9 mouse cellular contexts compared by ENCODE assay signal in genomic region chr5:135169479-135169878, GRCm38 (mm10). TPM values are rescaled to one million over a fixed set of nuclear protein-coding genes. Genes with fewer than 3 reads are reported as not detected.
A peak's percentile ranks its signal among the peaks of the same experiment; 100 is the strongest.
DNase-seq lines count a peak whose midpoint lies in the region; ATAC-seq and TF ChIP-seq lines count a peak whose summit lies in the region.
"Had no signal": no experiment of that assay in that cellular context is flagged by ENCODE, and none has a peak within 500 bp of the region (broad histone marks: within the 10 kb centered on the region; RNA-seq: fewer than 3 reads in every experiment).

No protein-coding gene starts in this region.

- no peak for DNase-seq in lung, adult 2 months
- no peak for DNase-seq in lung, postnatal 36 days
- no peak for DNase-seq in embryonic facial prominence, embryonic 14.5 days (ENCODE audit: low spot score)
- DNase-seq in layer of hippocampus, adult 8-10 months (ENCODE audit: low spot score in 2 of 2) = no peak
- no peak for DNase-seq in gastrocnemius, adult 18-20 months (ENCODE audit: low spot score)
- DNase-seq: adrenal gland, postnatal 10 days; layer of hippocampus, adult 9-11 months had no signal

- H3K9ac ChIP-seq in embryonic facial prominence, embryonic 14.5 days (ENCODE audit: low read depth, low read length) = peak overlapping the region; percentile 94
- peak overlapping the region; percentile 88 for H3K9ac ChIP-seq in intestine, embryonic 16.5 days (ENCODE audit: low read depth, low read length)
- H3K9ac ChIP-seq in neural tube, embryonic 15.5 days (replicated peaks) = peak overlapping the region; percentile 82

- no peaks in the 10 kb centered on the region for H3K9me3 ChIP-seq in embryonic facial prominence, embryonic 14.5 days (ENCODE audit: control insufficient read depth, low read length)
- no peaks in the 10 kb centered on the region for H3K9me3 ChIP-seq in intestine, embryonic 16.5 days (ENCODE audit: control insufficient read depth, low read length)
- no peaks in the 10 kb centered on the region for H3K9me3 ChIP-seq in neural tube, embryonic 15.5 days (replicated peaks)

- H3K27me3 ChIP-seq in embryonic facial prominence, embryonic 14.5 days (replicated peaks; ENCODE audit: control insufficient read depth, insufficient read depth, low read length) = no peaks in the 10 kb centered on the region
- H3K27me3 ChIP-seq in intestine, embryonic 16.5 days (replicated peaks; ENCODE audit: control insufficient read depth, insufficient read depth, low read length) = no peaks in the 10 kb centered on the region
- no peaks in the 10 kb centered on the region for H3K27me3 ChIP-seq in neural tube, embryonic 15.5 days (replicated peaks)

- TF ChIP-seq CTCF in lung, adult 2 months (IDR thresholded peaks at IDR 0.05; ENCODE audit: insufficient read depth, low read length) = no peak

- H3K36me3 ChIP-seq in embryonic facial prominence, embryonic 14.5 days (ENCODE audit: control insufficient read depth, insufficient read depth, low read length) = peaks cover 38% of the 10 kb centered on the region
- H3K36me3 ChIP-seq in intestine, embryonic 16.5 days (ENCODE audit: control insufficient read depth, insufficient read depth, low read length) = no peaks in the 10 kb centered on the region
- H3K36me3 ChIP-seq in neural tube, embryonic 15.5 days = peaks cover 26% of the 10 kb centered on the region

- ATAC-seq in embryonic facial prominence, embryonic 14.5 days (ENCODE audit: low read depth) = no peak
- no peak for ATAC-seq in intestine, embryonic 16.5 days
- ATAC-seq in neural tube, embryonic 15.5 days (ENCODE audit: low FRiP score) = no peak

- WGBS in lung, adult 2 months = 95% methylated on average over 5 of the region's 5 CpGs
- WGBS in embryonic facial prominence, embryonic 14.5 days = 90% methylated on average over 5 of the region's 5 CpGs
- 92% methylated on average over 5 of the region's 5 CpGs for WGBS in intestine, embryonic 16.5 days
- WGBS in neural tube, embryonic 15.5 days = 84% methylated on average over 5 of the region's 5 CpGs

- H3K4me1 ChIP-seq in lung, adult 2 months (ENCODE audit: control insufficient read depth, insufficient read depth, low read length) = peaks cover 3% of the 10 kb centered on the region
- peaks cover 8% of the 10 kb centered on the region for H3K4me1 ChIP-seq in embryonic facial prominence, embryonic 14.5 days (ENCODE audit: control insufficient read depth, insufficient read depth, low read length)
- H3K4me1 ChIP-seq in intestine, embryonic 16.5 days (ENCODE audit: control insufficient read depth, insufficient read depth, low read length) = peaks cover 5% of the 10 kb centered on the region; the same call in 1 of the 2 replicates
- H3K4me1 ChIP-seq in neural tube, embryonic 15.5 days = peaks cover 25% of the 10 kb centered on the region

- peak overlapping the region; percentile 99 for H3K27ac ChIP-seq in embryonic facial prominence, embryonic 14.5 days (replicated peaks; ENCODE audit: low read depth, low read length)
- H3K27ac ChIP-seq in intestine, embryonic 16.5 days (ENCODE audit: low read length) = peak overlapping the region; percentile 63
- peak overlapping the region; percentile 100; the same call in 1 of the 2 replicates for H3K27ac ChIP-seq in neural tube, embryonic 15.5 days (replicated peaks)

- peak overlapping the region; percentile 97 for H3K4me2 ChIP-seq in embryonic facial prominence, embryonic 14.5 days (ENCODE audit: low read depth, low read length)
- H3K4me2 ChIP-seq in intestine, embryonic 16.5 days (ENCODE audit: low read depth, low read length) = peak overlapping the region; percentile 81
- H3K4me2 ChIP-seq in neural tube, embryonic 15.5 days = peak overlapping the region; percentile 85

- TF ChIP-seq POLR2A in lung, adult 2 months (IDR thresholded peaks at IDR 0.05; ENCODE audit: borderline replicate concordance, extremely low read depth, low read depth, low read length) = no peak

- peak overlapping the region; percentile 36 for H3K4me3 ChIP-seq in lung, adult 2 months (replicated peaks; ENCODE audit: extremely low read depth, low read depth, low read length)
- H3K4me3 ChIP-seq in embryonic facial prominence, embryonic 14.5 days (ENCODE audit: low read depth, low read length) = peak overlapping the region; percentile 75
- H3K4me3 ChIP-seq in intestine, embryonic 16.5 days (ENCODE audit: low read length) = peak overlapping the region; percentile 66
- peak overlapping the region; percentile 64 for H3K4me3 ChIP-seq in neural tube, embryonic 15.5 days (replicated peaks)

RNA-seq across cellular contexts. Expression of gene Bcl7b, which starts 1.4 kb away (rescaled TPM):
- 37.3 and 42.9 TPM in 2 replicates for polyA plus RNA-seq in lung, adult 2 months (2012; rRNA removed)
- 44.3 and 44.4 TPM in 2 replicates for polyA plus RNA-seq in embryonic facial prominence, embryonic 14.5 days (2014; fragmentation: Nextera tagmentation; extraction: Ambion mirVana)
- 53.7 and 54.7 TPM in 2 replicates for polyA plus RNA-seq in intestine, embryonic 16.5 days (2015; fragmentation: Nextera tagmentation; extraction: Ambion mirVana)
- polyA plus RNA-seq in neural tube, embryonic 15.5 days (2015; fragmentation: Nextera tagmentation; extraction: Ambion mirVana) = 44.6 and 46.4 TPM in 2 replicates
- total RNA-seq in layer of hippocampus, adult 8-10 months (2022) = 10 to 100 TPM; 46.6 to 51.8 (median 49.6) TPM
- 10 to 100 TPM; 26.3 to 31.3 TPM for total RNA-seq in gastrocnemius, adult 18-20 months (2021)

RNA-seq across cellular contexts. Expression of gene Baz1b, which starts 17.6 kb away (rescaled TPM):
- polyA plus RNA-seq in lung, adult 2 months (2012; rRNA removed) = 22.2 and 23.4 TPM in 2 replicates
- polyA plus RNA-seq in embryonic facial prominence, embryonic 14.5 days (2014; fragmentation: Nextera tagmentation; extraction: Ambion mirVana) = 46.9 and 48.4 TPM in 2 replicates
- polyA plus RNA-seq in intestine, embryonic 16.5 days (2015; fragmentation: Nextera tagmentation; extraction: Ambion mirVana) = 19.0 and 20.9 TPM in 2 replicates
- polyA plus RNA-seq in neural tube, embryonic 15.5 days (2015; fragmentation: Nextera tagmentation; extraction: Ambion mirVana) = 23.6 and 27.1 TPM in 2 replicates
- 10 to 100 TPM; 67.3 to 95.8 (median 83.4) TPM for total RNA-seq in layer of hippocampus, adult 8-10 months (2022)
- 10 to 100 TPM; 32.9 to 34.8 TPM for total RNA-seq in gastrocnemius, adult 18-20 months (2021)

RNA-seq across cellular contexts. Expression of gene Tbl2, which starts 20.0 kb away (rescaled TPM):
- 8.1 and 8.3 TPM in 2 replicates for polyA plus RNA-seq in lung, adult 2 months (2012; rRNA removed)
- polyA plus RNA-seq in embryonic facial prominence, embryonic 14.5 days (2014; fragmentation: Nextera tagmentation; extraction: Ambion mirVana) = 24.1 and 30.1 TPM in 2 replicates
- polyA plus RNA-seq in intestine, embryonic 16.5 days (2015; fragmentation: Nextera tagmentation; extraction: Ambion mirVana) = 26.1 and 27.4 TPM in 2 replicates
- polyA plus RNA-seq in neural tube, embryonic 15.5 days (2015; fragmentation: Nextera tagmentation; extraction: Ambion mirVana) = 15.8 and 17.5 TPM in 2 replicates
- 10 to 100 TPM; 25.4 to 34.4 (median 28.4) TPM for total RNA-seq in layer of hippocampus, adult 8-10 months (2022)
- 1 to 10 TPM; 7.0 to 7.6 TPM for total RNA-seq in gastrocnemius, adult 18-20 months (2021)
